Mouse (Mus musculus): ENCODE data around the gene Mtmr12. TPM values are rescaled to one million over a fixed set of nuclear protein-coding genes. Genes with fewer than 3 reads are reported as not detected.

Gene Mtmr12
- polyA plus RNA-seq, 1 experiment from 2014 or later: 15.4 TPM

- Histone ChIP-seq H3K9ac (ENCODE audit: low read length) (no peak overlapping the region), H3K4me1 (ENCODE audit: control insufficient read depth in 2 of 2, insufficient read depth in 2 of 2, low read length in 2 of 2) (peaks cover 0 to 2% of the 10 kb centered on the region in 2 experiments; a peak in 2 of 4 replicates), H3K4me3 (ENCODE audit: control insufficient read depth in 1 of 2, insufficient read depth in 1 of 2, low read depth in 1 of 2, low read length in 2 of 2) (no peak overlapping the region), H3K36me3 (ENCODE audit: control insufficient read depth, insufficient read depth, low read length) (no peaks in the 10 kb centered on the region), H3K4me2 (ENCODE audit: low read length) (no peak overlapping the region), H3K9me3 (ENCODE audit: control insufficient read depth, low read length) (peaks cover 3% of the 10 kb centered on the region; the same call in 1 of the 2 replicates), H3K27me3 (ENCODE audit: control insufficient read depth, insufficient read depth, low read length) (no peaks in the 10 kb centered on the region), H3K27ac (replicated peaks in 1 of 2; ENCODE audit: control insufficient read depth in 1 of 2, insufficient read depth in 1 of 2, low read depth in 2 of 2, low read length in 2 of 2) (peak overlapping the region in 1 of 2 experiments; percentile 48; a peak in 2 of 4 replicates)
- 57% methylated on average over 6 of the region's 6 CpGs for WGBS
- no peak for ATAC-seq (ENCODE audit: insufficient number of reproducible peaks, insufficient read depth, low FRiP score, low read depth)
These were observed 80.1 kb downstream of the Mtmr12 start for GRCm38 (mm10) chr15:12284794-12285534.

DNA sequence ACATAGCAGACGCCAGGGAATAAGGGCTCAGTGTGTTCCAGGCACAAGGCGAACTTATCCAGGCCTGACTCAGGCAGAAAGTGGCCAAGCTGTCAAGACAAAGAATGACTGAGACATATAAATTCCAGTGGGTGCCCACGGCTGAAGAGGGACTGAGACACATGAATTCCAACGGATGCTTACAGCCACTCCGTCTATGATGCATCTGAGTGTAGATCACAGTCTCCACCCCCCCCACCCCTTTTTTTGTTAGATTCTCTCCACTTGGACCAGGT is 80.6 kb downstream of the Mtmr12 start:
- Histone ChIP-seq H3K4me2 (ENCODE audit: low read length) (no peak overlapping the region), H3K9me3 (ENCODE audit: control insufficient read depth, low read length) (peaks cover 3% of the 10 kb centered on the region; the same call in 1 of the 2 replicates), H3K4me1 (ENCODE audit: control insufficient read depth in 2 of 2, insufficient read depth in 2 of 2, low read length in 2 of 2) (peaks cover 0 to 2% of the 10 kb centered on the region in 2 experiments; a peak in 2 of 4 replicates), H3K27me3 (ENCODE audit: control insufficient read depth, insufficient read depth, low read length) (no peaks in the 10 kb centered on the region), H3K36me3 (ENCODE audit: control insufficient read depth, insufficient read depth, low read length) (no peaks in the 10 kb centered on the region), H3K27ac (replicated peaks in 1 of 2; ENCODE audit: control insufficient read depth in 1 of 2, insufficient read depth in 1 of 2, low read depth in 2 of 2, low read length in 2 of 2) (peak overlapping the region in 1 of 2 experiments; percentile 48; a peak in 1 of 4 replicates), H3K4me3 (ENCODE audit: control insufficient read depth in 1 of 2, insufficient read depth in 1 of 2, low read depth in 1 of 2, low read length in 2 of 2) (no peak overlapping the region), H3K9ac (ENCODE audit: low read length) (no peak overlapping the region)
- 68% methylated on average over 5 of the region's 5 CpGs for WGBS
- ATAC-seq (ENCODE audit: insufficient number of reproducible peaks, insufficient read depth, low FRiP score, low read depth): no peak

- no peaks in the 10 kb centered on the region for H3K4me1 ChIP-seq (ENCODE audit: control insufficient read depth in 2 of 2, insufficient read depth in 2 of 2, low read length in 2 of 2)
- ATAC-seq (ENCODE audit: insufficient number of reproducible peaks, insufficient read depth, low FRiP score, low read depth): no peak
- no peak overlapping the region for H3K4me3 ChIP-seq (ENCODE audit: control insufficient read depth in 1 of 2, insufficient read depth in 1 of 2, low read depth in 1 of 2, low read length in 2 of 2)
- H3K27me3 ChIP-seq (ENCODE audit: control insufficient read depth, insufficient read depth, low read length): no peaks in the 10 kb centered on the region
- 80% methylated on average over 7 of the region's 7 CpGs for WGBS
- H3K9ac ChIP-seq (ENCODE audit: low read length): no peak overlapping the region
- no peak overlapping the region for H3K4me2 ChIP-seq (ENCODE audit: low read length)
- H3K36me3 ChIP-seq (ENCODE audit: control insufficient read depth, insufficient read depth, low read length): no peaks in the 10 kb centered on the region
- H3K9me3 ChIP-seq (ENCODE audit: control insufficient read depth, low read length): no peaks in the 10 kb centered on the region
- no peak overlapping the region for H3K27ac ChIP-seq (replicated peaks in 1 of 2; ENCODE audit: control insufficient read depth in 1 of 2, insufficient read depth in 1 of 2, low read depth in 2 of 2, low read length in 2 of 2)
These were observed 85.5 kb downstream of the Mtmr12 start for GRCm38 (mm10) chr15:12290330-12290729.

- no peaks in the 10 kb centered on the region for H3K36me3 ChIP-seq (ENCODE audit: control insufficient read depth, insufficient read depth, low read length)
- no peak overlapping the region for H3K27ac ChIP-seq (replicated peaks in 1 of 2; ENCODE audit: control insufficient read depth in 1 of 2, insufficient read depth in 1 of 2, low read depth in 2 of 2, low read length in 2 of 2)
- H3K27me3 ChIP-seq (ENCODE audit: control insufficient read depth, insufficient read depth, low read length): no peaks in the 10 kb centered on the region
- no peak for ATAC-seq (ENCODE audit: insufficient number of reproducible peaks, insufficient read depth, low FRiP score, low read depth)
- no peaks in the 10 kb centered on the region for H3K4me1 ChIP-seq (ENCODE audit: control insufficient read depth in 2 of 2, insufficient read depth in 2 of 2, low read length in 2 of 2)
- WGBS: 77% methylated on average over 2 of the region's 2 CpGs
- no peaks in the 10 kb centered on the region for H3K9me3 ChIP-seq (ENCODE audit: control insufficient read depth, low read length)
- no peak overlapping the region for H3K9ac ChIP-seq (ENCODE audit: low read length)
- no peak overlapping the region for H3K4me2 ChIP-seq (ENCODE audit: low read length)
- no peak overlapping the region for H3K4me3 ChIP-seq (ENCODE audit: control insufficient read depth in 1 of 2, insufficient read depth in 1 of 2, low read depth in 1 of 2, low read length in 2 of 2)
These were observed 86.9 kb downstream of the Mtmr12 start for GRCm38 (mm10) chr15:12291757-12292156.

DNA sequence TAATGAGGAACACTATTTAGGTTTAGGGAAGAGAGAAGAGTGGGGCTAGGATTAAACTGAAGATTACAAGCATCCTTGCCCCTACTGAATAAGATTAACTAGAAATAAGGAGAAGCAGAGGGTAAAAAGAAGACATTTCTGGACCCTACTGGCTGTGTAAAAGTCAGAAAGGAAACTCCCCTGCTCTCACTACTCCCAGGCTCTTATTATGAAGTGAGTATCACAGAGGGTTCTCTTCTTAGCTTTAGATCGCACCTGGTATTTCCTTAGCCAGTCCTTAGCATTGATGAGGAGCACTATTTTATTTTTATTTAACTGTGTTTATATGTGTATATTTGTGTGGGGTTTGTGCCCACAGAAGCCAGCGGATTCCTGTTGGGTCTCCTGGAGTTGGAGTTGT is 91.4 kb downstream of the Mtmr12 start:
- ATAC-seq (ENCODE audit: insufficient number of reproducible peaks, insufficient read depth, low FRiP score, low read depth): no peak
- H3K9ac ChIP-seq (ENCODE audit: low read length): no peak overlapping the region
- no peak overlapping the region for H3K27ac ChIP-seq (replicated peaks in 1 of 2; ENCODE audit: control insufficient read depth in 1 of 2, insufficient read depth in 1 of 2, low read depth in 2 of 2, low read length in 2 of 2)
- no peaks in the 10 kb centered on the region for H3K4me1 ChIP-seq (ENCODE audit: control insufficient read depth in 2 of 2, insufficient read depth in 2 of 2, low read length in 2 of 2)
- H3K4me2 ChIP-seq (ENCODE audit: low read length): no peak overlapping the region
- no peaks in the 10 kb centered on the region for H3K27me3 ChIP-seq (ENCODE audit: control insufficient read depth, insufficient read depth, low read length)
- no peak overlapping the region for H3K4me3 ChIP-seq (ENCODE audit: control insufficient read depth in 1 of 2, insufficient read depth in 1 of 2, low read depth in 1 of 2, low read length in 2 of 2)
- H3K9me3 ChIP-seq (ENCODE audit: control insufficient read depth, low read length): no peaks in the 10 kb centered on the region
- 66% methylated on average over 2 of the region's 2 CpGs for WGBS
- no peaks in the 10 kb centered on the region for H3K36me3 ChIP-seq (ENCODE audit: control insufficient read depth, insufficient read depth, low read length)

GRCm38 (mm10) chr15:12298231-12298737 is 93.5 kb downstream of the Mtmr12 start:
- ATAC-seq (ENCODE audit: insufficient number of reproducible peaks, insufficient read depth, low FRiP score, low read depth): no peak
- Histone ChIP-seq H3K36me3 (ENCODE audit: control insufficient read depth, insufficient read depth, low read length) (no peaks in the 10 kb centered on the region), H3K4me1 (ENCODE audit: control insufficient read depth in 2 of 2, insufficient read depth in 2 of 2, low read length in 2 of 2) (no peaks in the 10 kb centered on the region), H3K4me3 (ENCODE audit: control insufficient read depth in 1 of 2, insufficient read depth in 1 of 2, low read depth in 1 of 2, low read length in 2 of 2) (no peak overlapping the region), H3K27ac (replicated peaks in 1 of 2; ENCODE audit: control insufficient read depth in 1 of 2, insufficient read depth in 1 of 2, low read depth in 2 of 2, low read length in 2 of 2) (no peak overlapping the region), H3K9ac (ENCODE audit: low read length) (no peak overlapping the region), H3K9me3 (ENCODE audit: control insufficient read depth, low read length) (no peaks in the 10 kb centered on the region), H3K4me2 (ENCODE audit: low read length) (no peak overlapping the region), H3K27me3 (ENCODE audit: control insufficient read depth, insufficient read depth, low read length) (no peaks in the 10 kb centered on the region)
- 72% methylated on average over 7 of the region's 7 CpGs for WGBS

DNA sequence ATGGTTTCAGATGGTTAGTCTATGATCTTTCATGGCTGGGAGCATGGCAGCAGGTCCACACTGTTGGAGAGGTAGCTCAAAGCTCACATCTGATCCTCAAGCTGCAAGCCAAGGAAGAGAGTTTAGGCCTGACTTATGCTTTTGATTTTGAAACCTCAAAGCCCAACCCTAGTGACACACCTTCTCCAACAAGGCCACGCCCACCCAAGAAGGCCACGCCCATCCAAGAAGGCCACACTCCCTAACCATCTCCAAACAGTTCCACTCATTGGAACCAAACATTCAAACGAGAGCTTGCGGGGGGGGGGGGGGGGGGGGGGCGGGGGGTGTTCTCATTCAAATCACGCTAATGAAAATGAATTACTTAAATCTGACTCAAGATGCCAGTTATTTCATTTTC is 96.9 kb downstream of the Mtmr12 start:
- no peaks in the 10 kb centered on the region for H3K9me3 ChIP-seq (ENCODE audit: control insufficient read depth, low read length)
- H3K9ac ChIP-seq (ENCODE audit: low read length): no peak overlapping the region
- 67% methylated on average over 5 of the region's 6 CpGs for WGBS
- no peak overlapping the region for H3K27ac ChIP-seq (replicated peaks in 1 of 2; ENCODE audit: control insufficient read depth in 1 of 2, insufficient read depth in 1 of 2, low read depth in 2 of 2, low read length in 2 of 2)
- no peak overlapping the region for H3K4me2 ChIP-seq (ENCODE audit: low read length)
- peaks cover 3% of the 10 kb centered on the region in 2 experiments; a peak in 2 of 4 replicates for H3K4me1 ChIP-seq (ENCODE audit: control insufficient read depth in 2 of 2, insufficient read depth in 2 of 2, low read length in 2 of 2)
- ATAC-seq (ENCODE audit: insufficient number of reproducible peaks, insufficient read depth, low FRiP score, low read depth): no peak
- no peak overlapping the region for H3K4me3 ChIP-seq (ENCODE audit: control insufficient read depth in 1 of 2, insufficient read depth in 1 of 2, low read depth in 1 of 2, low read length in 2 of 2)
- no peaks in the 10 kb centered on the region for H3K36me3 ChIP-seq (ENCODE audit: control insufficient read depth, insufficient read depth, low read length)
- no peaks in the 10 kb centered on the region for H3K27me3 ChIP-seq (ENCODE audit: control insufficient read depth, insufficient read depth, low read length)

Data from heart, embryonic 14.5 days (tissue).